Mouse (Mus musculus) large intestine, adult 2 months (tissue): ENCODE results near the gene Plekhh2. TPM values are rescaled to one million over a fixed set of nuclear protein-coding genes. Genes with fewer than 3 reads are reported as not detected.

Experiments
- DNase-seq: peaks from one replicate; pipeline ENCODE4 v3.0.0-alpha.2; 2012; ENCODE audit warnings: low read depth, low spot score
- WGBS: fragments of 180-500 bp; shearing (Covaris S2); methylation state at CpG from one replicate; pipeline ENCODE4 v1.1.7; 2018; 5-methylcytosine and 5-hydroxymethylcytosine counted together
- polyA plus RNA-seq: library from polyadenylated mRNA; depleted of rRNA; stranded (reverse); fragments of >200 nt; gene quantifications from 2 replicates; pipeline ENCODE4 v1.2.3, GENCODE M21; 2012

The Plekhh2 gene
- polyA plus RNA-seq, 1 experiment: 2.3 TPM

- no peak for DNase-seq
- 77% methylated on average over 27 of the region's 27 CpGs for WGBS
Measured at GRCm38 (mm10) chr17:84566773-84567555, 55.3 kb downstream of the Plekhh2 start.

DNA sequence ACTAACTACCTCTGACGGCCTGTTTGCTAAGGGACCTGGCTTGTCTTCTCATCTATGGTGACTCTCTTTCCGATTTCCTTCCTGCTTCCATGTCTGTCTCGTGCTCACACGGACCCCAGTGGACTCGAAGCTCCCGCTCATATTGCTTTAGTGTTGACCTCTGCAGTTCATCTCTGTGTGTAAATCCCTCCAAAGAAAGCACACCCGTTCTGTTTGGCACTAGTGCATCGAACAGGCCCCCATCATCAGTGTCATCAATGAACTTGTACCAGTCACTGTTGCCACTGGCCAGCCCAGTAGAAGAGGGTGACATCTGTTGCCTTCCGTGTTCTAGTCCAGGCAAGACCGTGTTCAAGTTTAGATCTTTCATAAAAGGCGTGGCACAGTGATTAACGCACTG lies 57.1 kb downstream of the Plekhh2 start:
- WGBS: 86% methylated on average over 12 of the region's 12 CpGs
- no peak for DNase-seq

- WGBS: 84% methylated on average over 8 of the region's 8 CpGs
- DNase-seq: no peak
Measured at GRCm38 (mm10) chr17:84569770-84570169, 58.1 kb downstream of the Plekhh2 start.

- WGBS: 86% methylated on average over 18 of the region's 18 CpGs
- DNase-seq: no peak
Measured at GRCm38 (mm10) chr17:84571629-84572028, 59.9 kb downstream of the Plekhh2 start.

- DNase-seq: no peak
- 87% methylated on average over 9 of the region's 9 CpGs for WGBS
Measured at GRCm38 (mm10) chr17:84573305-84573704, 61.6 kb downstream of the Plekhh2 start.

GRCm38 (mm10) chr17:84573940-84574339 lies 62.2 kb downstream of the Plekhh2 start:
- no peak for DNase-seq

DNA sequence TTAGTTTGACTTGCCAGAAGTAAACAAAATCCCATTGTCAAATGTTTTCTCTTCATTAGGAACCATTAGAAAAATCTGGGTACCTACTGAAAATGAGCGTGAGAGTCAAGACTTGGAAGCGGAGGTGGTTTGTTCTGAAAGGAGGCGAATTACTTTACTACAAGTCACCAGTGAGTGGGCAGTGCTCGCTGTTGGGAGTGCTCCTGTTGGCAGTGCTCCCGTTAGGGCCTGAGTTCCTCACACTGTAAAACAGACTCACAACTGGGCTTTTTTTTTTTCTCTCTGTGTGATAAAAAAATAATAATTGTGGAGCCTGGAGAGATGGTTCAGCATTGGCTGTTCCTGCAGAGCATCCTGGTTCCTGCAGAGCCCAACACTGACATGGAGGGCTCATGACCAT lies 63.4 kb downstream of the Plekhh2 start:
- WGBS: 70% methylated on average over 5 of the region's 5 CpGs
- DNase-seq: no peak

More at GRCm38 (mm10) chr17:84573940-84574339, 62.2 kb downstream of the Plekhh2 start:
- 69% methylated on average over 5 of the region's 5 CpGs for WGBS

DNA sequence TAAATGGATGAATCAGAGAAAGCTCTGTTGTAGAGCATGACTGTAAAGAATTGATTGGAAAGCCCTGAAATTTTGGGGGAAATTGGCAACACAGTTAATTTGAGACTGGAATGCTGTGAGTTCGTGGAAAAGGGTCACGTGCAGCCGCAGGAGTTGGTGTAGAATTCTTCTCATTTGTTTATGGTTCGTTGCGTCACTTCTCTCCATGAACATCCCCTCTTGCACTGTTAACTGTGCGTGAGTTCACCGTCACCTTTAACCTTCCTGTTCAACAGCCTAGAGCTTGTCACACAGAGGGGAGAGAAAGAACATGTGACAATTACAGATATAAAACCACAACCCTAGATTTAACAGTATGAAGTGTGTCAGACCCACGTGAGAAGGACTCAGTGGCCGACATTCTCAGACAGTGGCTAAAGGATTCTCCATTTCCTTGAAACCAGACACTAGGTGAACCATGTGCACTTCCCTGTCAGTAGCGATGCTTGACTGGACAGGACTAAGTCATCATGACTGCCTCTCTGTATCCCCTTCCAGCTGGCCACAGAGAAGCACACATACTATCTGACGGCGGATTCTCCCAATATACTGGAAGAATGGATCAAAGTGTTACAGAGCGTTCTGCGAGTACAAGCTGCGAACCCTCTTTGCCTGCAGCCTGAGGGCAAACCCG lies 65.1 kb downstream of the Plekhh2 start:
- 84% methylated on average over 16 of the region's 16 CpGs for WGBS
- no peak for DNase-seq

DNA sequence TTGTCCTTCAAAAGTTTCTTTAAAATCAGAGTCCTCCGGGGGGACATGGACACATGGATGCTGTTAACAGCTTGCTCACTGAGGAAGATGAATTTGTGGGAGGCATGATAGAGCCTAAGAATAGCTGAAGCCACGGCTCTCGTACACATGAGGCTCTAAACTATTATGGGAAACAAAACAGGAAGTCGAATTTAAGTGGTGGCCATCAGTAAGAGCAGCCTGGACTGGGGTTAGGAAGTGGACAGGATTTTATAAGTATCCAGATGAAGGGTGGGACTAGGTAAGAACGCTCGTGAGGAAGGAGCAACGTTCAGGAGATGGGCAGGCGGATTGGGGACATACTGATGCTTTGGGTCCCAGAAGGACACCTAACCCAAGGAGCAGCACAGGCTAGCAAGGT lies 67.6 kb downstream of the Plekhh2 start:
- no peak for DNase-seq
- 64% methylated on average over 8 of the region's 8 CpGs for WGBS

- 67% methylated on average over 10 of the region's 10 CpGs for WGBS
- no peak for DNase-seq
Measured at GRCm38 (mm10) chr17:84579817-84580216, 68.1 kb downstream of the Plekhh2 start.

DNA sequence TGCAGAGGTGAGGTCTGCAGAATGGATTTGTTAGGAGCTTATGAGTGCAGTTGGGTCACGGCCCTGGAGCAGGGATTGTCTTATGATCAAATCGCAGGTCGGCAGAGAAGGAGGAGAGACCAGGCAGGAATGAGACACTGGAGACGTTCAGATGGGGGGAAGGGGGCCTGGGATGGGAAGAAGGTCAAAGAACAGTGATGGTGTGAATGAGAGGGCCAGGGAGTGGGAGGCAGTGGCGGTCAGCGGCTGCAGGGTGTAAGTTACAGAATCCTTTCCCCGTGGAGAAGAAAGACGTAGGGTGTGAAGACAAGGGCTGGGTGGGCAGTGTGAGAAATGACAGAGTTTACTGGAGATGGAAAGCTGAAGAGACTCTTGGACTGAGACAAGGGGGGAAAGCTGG lies 69.1 kb downstream of the Plekhh2 start:
- 72% methylated on average over 8 of the region's 8 CpGs for WGBS
- no peak for DNase-seq

DNA sequence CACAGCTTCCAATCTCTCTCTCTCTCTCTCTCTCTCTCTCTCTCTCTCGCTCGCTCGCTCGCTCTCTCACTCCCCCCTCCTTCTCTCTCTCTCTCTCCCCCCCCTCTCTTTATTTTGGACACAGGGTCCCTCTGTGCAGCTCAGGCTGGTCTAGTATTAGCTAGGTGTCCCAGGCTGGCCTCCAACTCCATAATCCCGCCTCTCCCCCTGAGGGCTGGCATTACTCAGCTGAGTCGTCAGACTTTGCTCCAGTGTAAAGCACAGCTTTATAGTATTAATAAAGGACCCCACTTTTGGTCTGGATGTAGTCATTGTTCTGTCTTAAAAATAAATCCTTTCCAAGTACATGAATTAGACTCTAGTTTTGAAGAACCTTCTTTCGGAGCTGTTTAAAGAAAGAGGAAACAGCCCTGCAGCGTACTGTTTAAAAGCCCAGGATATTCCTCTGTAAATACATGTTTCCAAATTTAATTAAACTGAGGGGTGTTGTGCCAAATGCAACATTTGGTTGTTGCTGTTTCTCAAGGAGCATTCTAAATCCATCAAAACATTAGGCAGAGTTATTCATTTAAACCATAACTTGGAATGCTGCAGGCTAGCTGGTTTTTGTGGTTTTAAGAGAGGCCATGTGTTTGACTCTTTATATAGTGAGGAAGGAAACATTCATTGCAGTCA lies 70.2 kb downstream of the Plekhh2 start:
- 66% methylated on average over 8 of the region's 8 CpGs for WGBS
- no peak for DNase-seq

DNA sequence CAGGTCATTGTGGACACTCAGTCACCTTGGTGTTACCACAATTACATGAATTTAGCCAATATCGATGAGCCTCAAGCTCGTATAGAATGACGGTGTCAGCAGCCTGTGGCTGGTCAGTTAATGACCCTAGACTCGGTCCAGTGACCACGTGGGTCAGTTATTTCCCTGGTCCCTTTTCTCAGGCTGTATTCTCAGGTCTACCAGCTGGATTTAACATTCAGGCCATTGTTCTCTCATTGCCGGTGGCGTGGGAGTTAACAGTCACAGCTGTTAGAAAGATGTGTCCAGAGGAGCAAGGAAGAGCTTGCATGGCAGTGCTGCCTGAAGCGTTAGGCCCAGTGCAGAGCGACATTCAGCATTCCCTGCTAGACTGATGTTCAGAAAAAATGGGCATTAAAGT lies 72.4 kb downstream of the Plekhh2 start:
- no peak for DNase-seq
- WGBS: 82% methylated on average over 9 of the region's 9 CpGs

DNA sequence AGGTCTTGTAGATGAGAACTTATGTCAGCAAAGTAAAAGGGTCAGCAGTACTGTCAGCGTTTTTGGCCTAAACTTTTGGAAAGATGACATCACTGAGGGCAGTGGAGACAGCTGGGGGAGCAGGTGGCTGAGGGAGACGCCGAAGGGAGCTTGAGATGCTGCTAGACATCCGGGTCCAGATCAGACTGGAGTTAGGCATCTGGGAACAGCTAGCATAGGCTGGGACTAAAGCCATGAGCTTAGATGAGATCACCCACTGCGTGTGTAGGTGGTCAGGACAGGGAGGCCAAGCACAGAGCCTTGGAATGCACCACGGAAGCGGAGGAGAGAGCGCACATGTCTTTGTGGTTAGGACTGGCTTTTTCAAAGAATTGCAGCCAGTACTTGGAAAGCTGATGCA lies 73.4 kb downstream of the Plekhh2 start:
- no peak for DNase-seq
- WGBS: 50% methylated on average over 8 of the region's 8 CpGs

GRCm38 (mm10) chr17:84590065-84590464 lies 78.4 kb downstream of the Plekhh2 start:
- DNase-seq: no peak
- WGBS: 96% methylated on average over 7 of the region's 7 CpGs

- WGBS: 89% methylated on average over 16 of the region's 16 CpGs
- DNase-seq: no peak
Measured at GRCm38 (mm10) chr17:84591431-84592150, 79.9 kb downstream of the Plekhh2 start.

GRCm38 (mm10) chr17:84596015-84596441 lies 84.3 kb downstream of the Plekhh2 start:
- WGBS: 39% methylated on average over 10 of the region's 10 CpGs
- no peak for DNase-seq

- 77% methylated on average over 7 of the region's 7 CpGs for WGBS
Measured at GRCm38 (mm10) chr17:84596501-84596900, 84.8 kb downstream of the Plekhh2 start.

GRCm38 (mm10) chr17:84597859-84598258 lies 86.2 kb downstream of the Plekhh2 start:
- no peak for DNase-seq
- WGBS: 92% methylated on average over 12 of the region's 12 CpGs

More at GRCm38 (mm10) chr17:84596501-84596900, 84.8 kb downstream of the Plekhh2 start:
- no peak for DNase-seq

DNA sequence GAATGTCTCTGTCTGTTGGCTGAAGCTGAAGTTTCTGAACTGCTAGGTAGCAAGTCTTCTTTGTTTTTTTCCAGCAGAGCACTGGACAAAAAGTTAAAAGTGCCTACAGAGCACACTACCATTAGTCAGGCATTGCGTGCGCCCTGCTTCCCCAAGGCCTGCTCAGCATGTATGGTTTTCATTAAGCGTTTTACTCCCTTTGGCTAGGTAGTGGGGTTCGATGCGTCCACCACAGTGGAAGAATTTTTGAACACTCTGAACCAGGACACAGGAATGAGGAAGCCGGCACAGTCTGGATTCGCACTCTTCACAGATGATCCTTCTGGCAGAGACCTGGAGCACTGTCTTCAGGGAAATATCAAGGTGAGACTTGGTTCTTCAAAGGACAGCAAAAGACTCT lies 87.2 kb downstream of the Plekhh2 start:
- WGBS: 94% methylated on average over 7 of the region's 7 CpGs
- no peak for DNase-seq
